Mouse (Mus musculus): ENCODE results near the gene Mapk7. TPM values are rescaled to one million over a fixed set of nuclear protein-coding genes. Genes with fewer than 3 reads are reported as not detected.

Mapk7 gene
- total RNA-seq, 2 experiments from 2014 or later = 2.0 to 2.1 TPM

DNA sequence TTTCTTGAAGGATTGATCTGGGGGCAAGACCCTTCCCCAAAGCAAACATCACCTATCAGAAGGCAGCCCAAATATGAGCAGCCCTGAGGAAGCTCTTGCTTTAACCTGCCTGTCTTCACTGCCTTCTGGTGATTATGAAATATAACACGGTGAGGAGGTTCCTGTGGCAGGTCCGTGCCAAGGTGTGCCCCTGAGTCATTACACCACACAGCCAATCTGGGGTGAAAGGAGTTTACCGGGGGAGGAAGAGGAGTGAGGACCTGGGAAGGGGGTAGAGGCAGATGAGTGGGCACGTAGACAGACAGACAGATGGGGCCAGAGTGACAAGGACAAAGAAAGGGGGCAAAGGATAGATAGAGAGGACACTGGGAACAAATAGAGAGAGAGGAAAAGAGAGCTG is 20.6 kb downstream of the Mapk7 start:
- no peak for ATAC-seq (replicated peaks; ENCODE audit: low FRiP score, poor library complexity, severe bottlenecking)

DNA sequence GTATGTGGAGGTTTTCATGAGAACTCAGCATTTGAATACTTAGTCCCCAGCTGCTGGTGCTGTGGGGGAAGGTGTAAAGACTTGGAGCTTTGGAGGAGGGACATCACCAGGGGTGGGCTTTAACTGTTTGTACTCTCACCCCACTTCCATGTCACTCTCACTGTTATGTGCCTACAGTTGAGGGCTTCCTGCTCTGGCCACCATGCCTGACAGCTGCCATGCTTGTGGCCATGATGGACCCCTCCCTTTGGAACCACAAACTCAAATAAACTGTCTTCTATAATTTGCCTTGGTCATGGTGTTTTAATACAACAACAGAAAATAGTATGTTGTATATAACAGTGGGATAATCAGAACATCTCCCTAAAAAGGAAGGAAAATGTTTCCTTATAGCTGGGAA is 23.3 kb downstream of the Mapk7 start:
- ATAC-seq (replicated peaks; ENCODE audit: low FRiP score, poor library complexity, severe bottlenecking) = no peak

DNA sequence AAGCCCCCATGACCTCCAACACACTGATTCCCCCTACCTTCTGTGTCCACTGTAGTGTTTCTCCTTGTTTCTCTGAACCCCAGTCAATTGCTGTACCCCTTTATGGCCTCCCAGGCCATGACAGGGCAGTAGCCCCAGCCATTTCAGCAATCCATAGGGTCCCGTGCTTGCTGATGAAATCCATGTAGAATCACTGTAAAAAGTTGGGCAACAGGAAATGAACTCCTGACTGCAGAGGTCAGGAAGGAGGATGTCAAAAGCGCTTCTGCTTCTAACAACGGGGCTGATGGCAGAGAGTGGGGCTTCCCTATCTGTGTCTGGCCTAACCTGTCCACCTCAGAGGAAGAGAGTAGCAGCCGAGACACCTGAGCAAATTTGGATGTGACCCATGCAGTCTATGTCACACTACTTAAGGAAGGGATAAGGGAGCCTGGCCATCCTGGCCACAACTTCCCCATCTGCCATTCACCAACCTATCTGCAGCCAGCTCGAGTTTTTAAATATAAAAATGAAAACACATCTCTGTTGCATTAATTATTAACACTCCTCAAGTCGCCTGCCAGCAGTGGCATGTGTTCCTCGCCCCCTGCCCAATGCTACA is 24.8 kb downstream of the Mapk7 start:
- no peak for ATAC-seq (replicated peaks; ENCODE audit: low FRiP score, poor library complexity, severe bottlenecking)

DNA sequence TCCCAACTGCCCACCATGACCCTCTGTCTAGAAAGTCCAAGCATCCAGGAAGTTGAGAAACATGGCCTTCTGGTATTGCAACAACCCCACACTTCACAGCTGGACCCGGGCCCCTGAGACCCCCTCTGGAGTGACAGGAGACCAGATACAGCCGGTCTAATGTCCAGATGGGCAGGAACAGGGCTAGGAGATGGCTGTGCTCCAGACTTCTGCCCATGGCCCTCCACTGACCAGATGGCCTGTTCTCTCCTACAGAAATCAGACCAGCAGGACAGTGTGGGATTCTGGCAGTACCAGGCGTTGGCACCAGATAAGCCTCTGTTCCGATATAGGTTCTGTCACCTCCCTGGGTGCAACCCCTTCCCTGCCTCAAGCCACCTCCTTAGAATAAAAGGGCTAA is 25.7 kb downstream of the Mapk7 start:
- no peak for ATAC-seq (replicated peaks; ENCODE audit: low FRiP score, poor library complexity, severe bottlenecking)

DNA sequence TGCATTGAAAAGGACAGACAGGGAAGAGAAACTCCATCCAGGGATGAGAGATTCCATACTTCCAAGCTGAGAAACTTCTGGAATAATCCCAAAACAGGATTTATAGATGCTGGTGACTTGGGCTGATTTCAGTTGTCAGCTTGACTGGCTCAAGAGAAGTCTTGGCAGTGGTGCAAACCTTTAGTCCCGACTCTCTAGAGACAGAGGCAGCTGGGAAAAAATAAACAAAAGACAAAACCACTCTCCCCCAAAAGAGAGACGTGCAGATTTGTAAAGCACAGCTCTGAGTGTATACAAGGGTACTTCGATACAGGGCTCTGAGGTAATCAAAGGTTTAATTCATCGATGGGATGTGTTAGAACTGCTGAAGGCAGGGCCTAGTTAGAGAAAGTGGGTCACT is 28.8 kb downstream of the Mapk7 start:
- ATAC-seq (replicated peaks; ENCODE audit: low FRiP score, poor library complexity, severe bottlenecking) = no peak

DNA sequence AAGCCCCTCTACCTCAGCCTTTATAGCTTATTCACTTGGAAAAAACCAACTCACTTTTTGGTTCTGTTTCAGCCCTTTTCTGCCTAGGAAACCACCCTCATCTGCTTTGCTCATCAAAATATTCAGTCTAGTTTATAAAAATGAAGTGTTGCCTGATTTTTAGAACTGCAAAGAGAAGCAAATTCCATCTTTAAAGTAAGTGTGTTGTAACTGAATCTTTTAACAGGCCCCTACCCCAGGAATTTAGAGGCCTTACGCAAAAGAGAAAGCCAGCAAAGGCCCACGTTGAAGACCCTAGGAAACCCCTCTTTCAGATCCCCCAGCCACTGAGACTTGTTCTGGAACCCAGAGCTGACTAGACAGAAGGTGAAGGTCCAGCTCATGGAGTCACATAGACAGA is 30.1 kb downstream of the Mapk7 start:
- ATAC-seq (replicated peaks; ENCODE audit: low FRiP score, poor library complexity, severe bottlenecking) = no peak

DNA sequence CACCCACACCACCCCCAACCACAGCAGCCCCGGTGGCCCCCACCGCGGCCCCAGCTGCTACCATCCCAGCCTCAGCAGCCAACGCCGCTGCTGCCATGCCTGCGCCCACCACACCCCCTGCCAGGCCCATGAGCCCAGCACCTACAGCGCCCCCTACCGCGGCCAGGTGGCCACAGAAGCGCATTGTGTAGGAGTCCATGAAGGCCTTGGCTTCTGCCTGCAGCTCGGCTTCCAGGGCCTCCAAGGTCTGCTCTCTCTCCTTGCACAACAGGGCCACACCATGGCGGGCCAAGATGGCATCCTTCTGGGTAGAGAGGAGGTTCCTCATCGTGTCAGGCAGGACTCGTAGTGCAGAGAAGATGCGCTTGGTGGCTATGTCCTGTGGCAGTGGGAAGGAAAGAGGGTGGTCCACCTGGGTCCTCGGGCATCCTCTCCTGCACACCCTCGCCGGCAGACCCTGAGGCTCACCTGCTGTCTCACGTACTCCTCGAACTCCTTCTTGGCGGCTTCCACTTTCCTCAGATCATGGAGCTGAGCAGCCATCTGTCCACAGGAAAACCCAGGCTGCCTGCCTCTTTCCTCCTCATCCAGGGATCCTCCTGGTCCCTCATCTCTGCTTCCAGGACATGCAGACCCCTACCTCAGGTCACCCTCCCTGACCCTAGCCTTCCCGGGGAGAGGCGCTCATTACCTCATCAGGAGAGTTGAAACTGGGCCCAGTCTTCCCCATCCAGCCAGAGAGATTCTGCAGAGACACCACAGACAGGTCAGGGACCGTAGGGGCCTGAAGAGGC is 44.5 kb downstream of the Mapk7 start:
- no peak for ATAC-seq (replicated peaks; ENCODE audit: low FRiP score, poor library complexity, severe bottlenecking)

DNA sequence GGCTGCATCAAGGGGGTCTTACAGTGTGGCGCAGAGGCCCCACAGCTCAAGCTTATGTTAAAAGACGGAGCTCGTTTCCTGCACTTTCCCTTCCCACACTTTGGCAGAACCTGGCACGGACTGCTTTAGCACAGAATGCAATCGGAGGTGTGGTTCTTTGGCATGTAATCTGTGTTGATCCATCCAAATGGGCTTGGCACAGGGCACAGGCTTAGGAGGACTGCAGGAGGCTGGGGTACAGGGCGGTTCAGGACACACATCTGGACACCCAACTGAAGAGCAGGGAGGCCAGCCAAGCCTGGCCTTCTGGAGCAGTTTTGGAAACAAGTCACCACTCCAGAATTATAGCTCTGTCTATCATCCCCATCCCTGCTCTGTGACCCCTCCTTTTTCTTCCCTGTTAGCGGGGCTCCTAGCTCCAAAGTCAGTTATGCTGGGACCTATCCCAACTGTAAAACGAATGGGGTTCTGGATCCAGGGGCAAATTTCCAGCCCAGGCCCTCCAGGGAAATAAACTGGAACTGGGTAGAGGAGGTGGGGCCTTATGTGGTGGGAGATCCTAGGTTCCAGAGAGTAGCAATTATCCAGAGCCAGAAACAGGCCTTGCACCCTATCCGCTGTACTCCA is 45.5 kb downstream of the Mapk7 start:
- no peak for ATAC-seq (replicated peaks; ENCODE audit: low FRiP score, poor library complexity, severe bottlenecking)

DNA sequence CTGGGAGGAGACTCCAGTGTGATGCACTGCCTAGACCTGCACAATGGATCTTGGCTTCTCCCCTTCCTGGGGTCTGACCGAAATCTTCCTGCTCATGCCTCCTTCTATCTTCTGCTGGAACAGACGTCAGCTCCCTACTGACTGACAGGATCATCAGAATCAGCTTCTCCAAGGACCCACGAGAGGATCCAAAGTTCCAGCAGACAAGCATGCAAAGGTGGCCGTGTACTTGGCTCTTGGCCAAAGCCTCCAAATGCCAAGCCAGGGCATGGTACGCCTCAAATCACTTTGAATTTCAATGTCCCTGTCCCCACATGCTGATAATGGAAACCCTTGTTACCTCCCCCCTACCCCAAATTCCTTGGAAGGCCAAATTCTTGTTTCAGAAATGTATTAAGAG is 46.2 kb downstream of the Mapk7 start:
- no peak for ATAC-seq (replicated peaks; ENCODE audit: low FRiP score, poor library complexity, severe bottlenecking)

DNA sequence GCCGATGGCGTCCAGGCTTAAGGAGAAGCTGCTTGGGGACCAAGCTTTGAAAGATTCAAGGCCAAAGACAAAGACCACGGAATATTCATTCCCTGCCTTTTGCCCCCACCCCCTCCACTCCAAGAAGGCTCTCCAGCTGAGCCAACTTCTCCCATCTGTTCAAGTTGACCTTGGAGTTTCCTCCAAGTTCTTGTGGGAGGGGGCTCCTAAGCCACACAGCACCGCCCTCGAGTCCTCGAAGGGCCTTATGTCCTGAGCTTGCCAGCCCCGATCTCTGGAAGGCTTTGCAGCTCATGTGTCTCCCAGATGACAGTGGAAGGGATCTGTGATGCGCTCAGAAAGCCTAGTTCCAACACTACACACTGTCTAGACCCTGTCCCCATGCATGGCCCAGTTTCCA is 46.9 kb downstream of the Mapk7 start:
- no peak for ATAC-seq (replicated peaks; ENCODE audit: low FRiP score, poor library complexity, severe bottlenecking)

DNA sequence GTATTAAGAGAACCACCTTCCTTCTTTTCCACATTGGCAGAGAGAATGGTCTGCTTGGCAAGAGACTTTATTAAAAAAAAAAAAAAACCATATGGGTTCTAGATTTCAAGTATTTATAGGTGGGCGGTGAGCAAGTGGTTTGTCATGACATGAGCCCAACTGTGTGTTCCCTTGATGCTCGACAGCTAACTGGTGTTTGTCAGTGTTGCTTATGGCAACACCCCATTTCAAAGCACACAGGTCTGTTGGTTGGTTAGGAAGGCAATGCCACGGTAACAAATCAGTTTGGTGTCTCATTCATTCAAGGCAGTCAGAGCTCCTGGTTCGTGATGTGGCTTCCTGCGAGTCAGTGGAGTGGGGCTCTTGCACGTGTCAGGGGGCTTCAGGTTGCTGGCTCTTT is 50.4 kb downstream of the Mapk7 start:
- no peak for ATAC-seq (replicated peaks; ENCODE audit: low FRiP score, poor library complexity, severe bottlenecking)

DNA sequence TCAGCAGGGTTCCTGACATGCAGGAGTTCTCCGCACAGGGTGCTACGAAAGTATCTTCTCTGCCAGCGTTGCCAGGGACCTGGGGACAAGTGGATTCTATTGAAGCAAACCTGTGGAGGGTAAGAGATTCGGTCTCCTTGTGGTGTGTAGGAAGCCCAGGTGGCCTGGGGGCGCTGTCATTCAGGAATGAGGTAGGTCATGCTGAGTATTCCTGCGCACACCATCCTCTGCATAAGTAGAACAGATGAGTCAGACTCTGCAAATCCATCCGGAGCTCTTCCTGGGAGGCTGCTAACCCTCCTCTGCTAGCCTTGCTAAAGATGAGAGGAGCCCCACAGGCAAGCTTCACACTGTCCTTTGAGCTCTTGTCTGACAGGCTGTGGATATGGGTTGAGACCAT is 52.5 kb downstream of the Mapk7 start:
- no peak for ATAC-seq (replicated peaks; ENCODE audit: low FRiP score, poor library complexity, severe bottlenecking)

DNA sequence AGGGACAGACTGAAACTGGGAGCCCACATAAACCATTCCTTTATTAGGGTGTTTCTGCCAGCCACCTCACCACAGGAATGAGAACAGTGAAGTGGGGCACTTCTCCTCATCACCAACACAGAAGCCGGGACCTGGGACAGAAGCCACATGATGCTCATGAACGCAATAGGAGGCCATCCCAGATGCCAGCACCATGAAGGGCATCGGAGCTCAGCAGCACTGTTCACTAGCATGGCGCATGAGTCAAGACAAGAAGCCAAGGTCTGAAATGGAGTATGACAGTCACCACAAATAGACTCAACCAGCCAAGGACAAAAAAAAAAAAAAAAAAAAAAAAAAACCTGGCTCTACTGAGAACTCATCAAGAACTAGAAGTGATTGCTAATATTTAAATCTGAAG is 53.8 kb downstream of the Mapk7 start:
- ATAC-seq (replicated peaks; ENCODE audit: low FRiP score, poor library complexity, severe bottlenecking) = no peak

DNA sequence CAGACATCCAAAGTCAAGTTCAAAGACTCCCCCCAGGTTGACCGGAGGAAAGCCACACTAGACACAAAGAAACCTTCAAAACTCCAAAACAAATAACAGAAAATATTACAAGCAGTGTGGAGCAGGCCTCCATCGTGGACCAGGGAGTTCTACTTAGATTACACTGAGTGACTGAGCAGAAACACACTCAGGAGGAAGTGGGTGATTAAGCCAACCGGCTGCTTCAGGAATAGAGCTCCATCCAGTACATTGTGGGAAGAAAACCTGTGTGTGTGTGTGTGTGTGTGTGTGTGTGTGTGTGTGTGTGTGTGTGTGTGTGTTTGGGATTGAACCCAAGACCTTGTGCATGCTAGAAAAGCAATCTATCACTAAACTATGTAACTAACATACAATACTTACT is 55.0 kb downstream of the Mapk7 start:
- no peak for ATAC-seq (replicated peaks; ENCODE audit: low FRiP score, poor library complexity, severe bottlenecking)

Other genes starting within 250 kb of the Mapk7 start
- gene Aldh3a2, start 226.9 kb downstream of the Mapk7 start, total RNA-seq (2015; ENCODE audit: low replicate concordance) = 15.1 and 23.5 TPM in 2 replicates
- gene Aldh3a2, start 226.9 kb downstream of the Mapk7 start, total RNA-seq (2017; ENCODE audit: low replicate concordance) = 6.4 and 8.2 TPM in 2 replicates
- gene Slc47a2, start 151.5 kb downstream of the Mapk7 start, total RNA-seq (2015; ENCODE audit: low replicate concordance) = not detected in 2 replicates
- not detected in 2 replicates for gene Slc47a2, start 151.5 kb downstream of the Mapk7 start, total RNA-seq (2017; ENCODE audit: low replicate concordance)
- gene Slc47a1, start 116.1 kb downstream of the Mapk7 start, total RNA-seq (2015; ENCODE audit: low replicate concordance) = not detected in 2 replicates
- not detected in 2 replicates for gene Slc47a1, start 116.1 kb downstream of the Mapk7 start, total RNA-seq (2017; ENCODE audit: low replicate concordance)
- gene Rnf112, start 40.3 kb downstream of the Mapk7 start, total RNA-seq (2015; ENCODE audit: low replicate concordance) = not detected in 2 replicates
- gene Rnf112, start 40.3 kb downstream of the Mapk7 start, total RNA-seq (2017; ENCODE audit: low replicate concordance) = not detected in 2 replicates
- not detected in 2 replicates for gene Mfap4, start 9.0 kb downstream of the Mapk7 start, total RNA-seq (2015; ENCODE audit: low replicate concordance)
- not detected in 2 replicates for gene Mfap4, start 9.0 kb downstream of the Mapk7 start, total RNA-seq (2017; ENCODE audit: low replicate concordance)
- not detected in 2 replicates for gene B9d1, start 10.7 kb upstream of the Mapk7 start, total RNA-seq (2015; ENCODE audit: low replicate concordance)
- not detected in 2 replicates for gene B9d1, start 10.7 kb upstream of the Mapk7 start, total RNA-seq (2017; ENCODE audit: low replicate concordance)
- gene Epn2, start 85.3 kb upstream of the Mapk7 start, total RNA-seq (2015; ENCODE audit: low replicate concordance) = not detected in 2 replicates
- gene Epn2, start 85.3 kb upstream of the Mapk7 start, total RNA-seq (2017; ENCODE audit: low replicate concordance) = not detected in 2 replicates
- gene Grap, start 158.9 kb upstream of the Mapk7 start, total RNA-seq (2015; ENCODE audit: low replicate concordance) = 1.4 and 9.2 TPM in 2 replicates
- gene Grap, start 158.9 kb upstream of the Mapk7 start, total RNA-seq (2017; ENCODE audit: low replicate concordance) = 0.51 and 1.4 TPM in 2 replicates
- not detected in 2 replicates for gene Fam83g, start 189.7 kb upstream of the Mapk7 start, total RNA-seq (2015; ENCODE audit: low replicate concordance)
- gene Fam83g, start 189.7 kb upstream of the Mapk7 start, total RNA-seq (2017; ENCODE audit: low replicate concordance) = 0.64 TPM in 1 of 2 replicates, not detected in the other
- gene Slc5a10, start 226.4 kb upstream of the Mapk7 start, total RNA-seq (2015; ENCODE audit: low replicate concordance) = not detected in 2 replicates
- 0.13 TPM in 1 of 2 replicates, not detected in the other for gene Slc5a10, start 226.4 kb upstream of the Mapk7 start, total RNA-seq (2017; ENCODE audit: low replicate concordance)